Mouse (Mus musculus) liver, postnatal 0 days (tissue): ENCODE measurements around the gene Aspdh. TPM values are rescaled to one million over a fixed set of nuclear protein-coding genes. Genes with fewer than 3 reads are reported as not detected.

Experiments used
- ATAC-seq: fragments of 200-750 bp; cut with Nextera tagmentation; 2 replicates; pipeline ENCODE4 v1.8.0; 2017; ENCODE audit warnings: mild to moderate bottlenecking, moderate library complexity
- DNase-seq: peaks from one replicate; pipeline ENCODE4 v3.0.0-alpha.2; 2016
- H3K27ac ChIP-seq: fragments of 300-500 bp; sonication (generic); 2 replicates; pipeline ENCODE4 v1.5.1; 2014; ENCODE audit warnings: antibody characterized with exemption, moderate library complexity, mild to moderate bottlenecking, low read depth
- H3K27me3 ChIP-seq: fragments of 300-500 bp; sonication (generic); 2 replicates; pipeline ENCODE4 v1.6.1; 2014; ENCODE audit warnings: low read length, control low read depth, mixed read lengths; ENCODE audit not compliant: insufficient read depth
- H3K36me3 ChIP-seq: fragments of 300-500 bp; sonication (generic); replicated peaks from 2 replicates; pipeline ENCODE4 v1.6.1; 2014; ENCODE audit warnings: mild to moderate bottlenecking, control low read depth, low read length, moderate library complexity, mixed read lengths; ENCODE audit not compliant: insufficient read depth
- H3K4me1 ChIP-seq: fragments of 300-500 bp; sonication (generic); 2 replicates; pipeline ENCODE4 v1.6.1; 2014; ENCODE audit warnings: antibody characterized with exemption, mild to moderate bottlenecking, control low read depth; ENCODE audit not compliant: insufficient read depth
- H3K4me2 ChIP-seq: fragments of 300-500 bp; sonication (generic); 2 replicates; pipeline ENCODE4 v1.6.1; 2014; ENCODE audit warnings: low read depth, mild to moderate bottlenecking, low read length, moderate library complexity, mixed read lengths
- H3K4me3 ChIP-seq: fragments of 300-500 bp; sonication (generic); 2 replicates; pipeline ENCODE4 v1.5.1; 2014; ENCODE audit warnings: low read depth, low read length
- H3K9ac ChIP-seq: fragments of 300-500 bp; sonication (generic); replicated peaks from 2 replicates; pipeline ENCODE4 v1.6.1; 2014; ENCODE audit warnings: mild to moderate bottlenecking, moderate library complexity
- H3K9me3 ChIP-seq: fragments of 300-500 bp; sonication (generic); 2 replicates; pipeline ENCODE4 v1.6.1; 2016; ENCODE audit warnings: mild to moderate bottlenecking, control low read depth, low read length, mixed read lengths
- CTCF ChIP-seq: sonication (generic); IDR thresholded peaks from 2 replicates; pipeline ENCODE4 v1.5.1; 2016; ENCODE audit warnings: antibody characterized with exemption, low read depth
- EP300 ChIP-seq: IDR thresholded peaks from 2 replicates; pipeline ENCODE4 v1.6.1; 2016; ENCODE audit warnings: antibody characterized with exemption, low read depth, mild to moderate bottlenecking
- WGBS: fragments of 180-500 bp; shearing (Covaris S2); extraction: QIAGEN DNeasy Blood & Tissue Kit; methylation state at CpG from one replicate; pipeline ENCODE4 v1.1.7; 2014; ENCODE audit not compliant: insufficient replicate concordance; 5-methylcytosine and 5-hydroxymethylcytosine counted together
- polyA plus RNA-seq: library from polyadenylated mRNA; unstranded; fragments of >200 nt; fragmentation: Nextera tagmentation; extraction: Ambion mirVana; gene quantifications from 2 replicates; pipeline ENCODE4 v1.2.1, GENCODE M21; 2015

Aspdh gene
- polyA plus RNA-seq, 1 experiment from 2014 or later, result 44.3 TPM

DNA sequence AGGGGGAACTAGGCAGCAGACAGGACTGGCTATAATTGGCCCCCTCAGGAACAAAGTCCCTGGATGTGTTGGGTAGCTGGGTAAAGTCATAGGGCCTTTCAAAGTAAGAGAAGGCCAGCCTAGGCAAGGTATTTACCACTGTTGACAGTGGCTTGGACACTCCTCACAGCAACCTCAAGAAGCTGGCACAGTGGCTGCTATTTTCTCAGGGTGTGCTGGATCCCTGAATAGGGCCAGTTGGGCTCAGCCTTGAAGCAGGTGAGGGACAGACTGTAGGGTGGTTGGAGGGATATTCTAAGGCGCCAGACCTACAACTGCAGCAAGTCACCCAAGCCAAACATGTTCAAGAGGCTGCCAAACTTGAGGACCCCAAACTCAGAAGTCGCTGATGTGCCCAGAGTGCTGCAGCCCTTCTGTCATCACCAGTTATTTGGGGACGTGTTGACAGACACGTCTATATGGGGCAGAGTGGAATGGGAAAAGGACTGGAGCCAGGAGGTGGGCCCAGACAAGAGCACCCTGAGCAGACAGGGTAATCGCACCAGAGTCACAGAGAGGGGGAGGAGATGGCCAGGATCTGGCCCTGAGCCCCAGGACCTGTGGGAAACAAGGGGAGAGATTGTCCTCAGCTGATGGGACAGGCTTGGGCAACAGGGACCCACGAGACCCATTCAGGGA, 6.8 kb downstream of the Aspdh start:
- no peak overlapping the region for H3K4me3 ChIP-seq
- TF ChIP-seq EP300 (no peak), CTCF (no peak)
- DNase-seq (peak; percentile 16), ATAC-seq (no peak)
- no peak overlapping the region for H3K9ac ChIP-seq
- H3K27ac ChIP-seq, result no peak overlapping the region
- H3K4me1 ChIP-seq, result peaks cover 35% of the 10 kb centered on the region
- peaks cover 25% of the 10 kb centered on the region for H3K27me3 ChIP-seq
- no peak overlapping the region for H3K4me2 ChIP-seq
- 54% methylated on average over 6 of the region's 6 CpGs for WGBS
- peaks cover 5% of the 10 kb centered on the region for H3K36me3 ChIP-seq
- H3K9me3 ChIP-seq, result no peaks in the 10 kb centered on the region

- H3K4me3 ChIP-seq, result no peak overlapping the region
- H3K36me3 ChIP-seq, result peaks cover 5% of the 10 kb centered on the region
- H3K4me2 ChIP-seq, result no peak overlapping the region
- peaks cover 32% of the 10 kb centered on the region for H3K4me1 ChIP-seq
- no peak overlapping the region for H3K9ac ChIP-seq
- no peak for DNase-seq
- peaks cover 30% of the 10 kb centered on the region for H3K27me3 ChIP-seq
- no peak for ATAC-seq
- H3K27ac ChIP-seq, result no peak overlapping the region
- WGBS, result 54% methylated on average over 1 of the region's 1 CpGs
- H3K9me3 ChIP-seq, result no peaks in the 10 kb centered on the region
- TF ChIP-seq EP300 (no peak), CTCF (no peak)
These were observed 7.3 kb downstream of the Aspdh start for GRCm38 (mm10) chr7:44472558-44472885.

GRCm38 (mm10) chr7:44472961-44473646, 7.9 kb downstream of the Aspdh start:
- Histone ChIP-seq H3K9ac (no peak overlapping the region; the same call in 1 of the 2 replicates), H3K27ac (0 out of 2 replicates have a peak overlapping the region, but pooled peaks have one; percentile 5)

GRCm38 (mm10) chr7:44474419-44474818, 9.2 kb downstream of the Aspdh start:
- Histone ChIP-seq H3K4me3 (no peak overlapping the region), H3K9ac (no peak overlapping the region), H3K9me3 (no peaks in the 10 kb centered on the region), H3K27ac (no peak overlapping the region), H3K36me3 (peaks cover 5% of the 10 kb centered on the region), H3K27me3 (peaks cover 42% of the 10 kb centered on the region), H3K4me1 (peaks cover 24% of the 10 kb centered on the region), H3K4me2 (no peak overlapping the region)
- WGBS, result 42% methylated on average over 4 of the region's 4 CpGs
- peak; percentile 22 for DNase-seq
- ATAC-seq, result no peak
- no peak for TF ChIP-seq CTCF
- TF ChIP-seq EP300, result no peak

More at GRCm38 (mm10) chr7:44472961-44473646, 7.9 kb downstream of the Aspdh start:
- H3K4me3 ChIP-seq, result no peak overlapping the region
- DNase-seq (peak; percentile 19), ATAC-seq (peak; percentile 55)
- H3K27me3 ChIP-seq, result peaks cover 36% of the 10 kb centered on the region
- no peaks in the 10 kb centered on the region for H3K9me3 ChIP-seq
- peaks cover 32% of the 10 kb centered on the region for H3K4me1 ChIP-seq
- 38% methylated on average over 9 of the region's 9 CpGs for WGBS
- H3K36me3 ChIP-seq, result peaks cover 5% of the 10 kb centered on the region
- no peak for TF ChIP-seq CTCF
- TF ChIP-seq EP300, result no peak
- no peak overlapping the region for H3K4me2 ChIP-seq

DNA sequence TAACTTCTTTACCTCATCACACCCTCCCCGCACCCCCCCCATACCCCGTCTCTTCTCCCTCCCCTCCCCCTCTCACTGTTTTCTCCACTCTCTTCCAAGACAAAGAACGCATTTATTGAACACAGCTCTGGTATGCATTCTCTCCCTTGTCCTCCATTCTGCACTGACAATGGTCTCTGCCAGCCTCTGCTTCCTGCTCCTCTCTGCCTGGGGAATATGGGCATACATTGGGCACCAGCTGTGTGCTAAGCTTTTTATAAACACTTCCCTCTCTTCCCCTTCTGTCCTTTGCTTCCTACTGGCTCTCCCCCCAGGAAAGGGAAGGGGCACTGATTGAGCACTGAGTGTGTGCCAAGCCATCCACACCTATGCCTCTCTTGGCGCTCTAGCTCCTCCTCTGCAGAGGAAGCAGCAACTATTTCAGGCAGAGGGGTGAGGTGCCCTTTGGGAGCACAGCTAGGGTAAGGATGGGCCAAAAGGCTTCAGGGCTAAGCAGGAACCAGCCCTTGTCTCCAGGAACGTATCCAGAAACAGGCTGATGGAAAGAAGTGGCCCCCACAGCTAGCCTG, 9.9 kb downstream of the Aspdh start:
- H3K27me3 ChIP-seq, result peaks cover 42% of the 10 kb centered on the region
- ATAC-seq, result no peak
- no peaks in the 10 kb centered on the region for H3K9me3 ChIP-seq
- H3K4me2 ChIP-seq, result no peak overlapping the region
- H3K36me3 ChIP-seq, result peaks cover 5% of the 10 kb centered on the region
- H3K4me3 ChIP-seq, result no peak overlapping the region
- TF ChIP-seq CTCF (no peak), EP300 (no peak)
- H3K9ac ChIP-seq, result no peak overlapping the region
- H3K4me1 ChIP-seq, result peaks cover 21% of the 10 kb centered on the region
- no peak for DNase-seq
- WGBS, result 31% methylated on average over 5 of the region's 5 CpGs
- no peak overlapping the region for H3K27ac ChIP-seq

DNA sequence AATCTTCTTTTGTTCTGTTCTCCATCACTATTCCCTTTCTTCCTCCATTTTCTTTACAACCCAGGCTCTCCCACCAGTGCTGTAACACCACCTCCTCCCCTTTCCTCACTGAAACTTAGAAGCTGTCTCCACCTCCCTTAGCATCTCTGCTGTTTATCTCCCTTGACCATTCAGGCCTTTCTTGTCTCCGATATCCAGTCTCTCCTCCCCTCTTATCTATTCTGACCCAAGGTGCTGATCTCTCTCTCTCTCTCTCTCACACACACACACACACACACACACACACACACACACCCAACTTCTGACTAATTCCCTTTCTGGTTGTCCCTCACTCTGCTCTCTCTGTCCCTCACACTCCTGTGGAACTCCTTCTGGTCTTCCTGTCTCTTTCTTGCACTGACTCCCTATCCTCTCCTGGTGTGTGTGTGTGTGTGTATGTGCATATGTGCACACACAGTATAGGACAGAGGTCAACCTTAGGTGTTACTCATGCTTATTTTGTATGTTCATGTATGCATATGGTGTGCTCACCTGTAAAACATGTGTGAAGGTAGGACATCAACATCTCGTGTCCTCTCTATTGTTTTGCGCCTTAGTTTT, 17.7 kb downstream of the Aspdh start:
- Histone ChIP-seq H3K4me3 (no peak overlapping the region), H3K9ac (peak overlapping the region; percentile 37; the same call in 1 of the 2 replicates), H3K36me3 (no peaks in the 10 kb centered on the region), H3K27ac (peak overlapping the region; percentile 55; the same call in 1 of the 2 replicates), H3K9me3 (no peaks in the 10 kb centered on the region), H3K27me3 (peaks cover 15% of the 10 kb centered on the region; the same call in 1 of the 2 replicates), H3K4me1 (peaks cover 6% of the 10 kb centered on the region), H3K4me2 (peak overlapping the region; percentile 59)
- ATAC-seq, result peak; percentile 91
- peak; percentile 96 for TF ChIP-seq EP300
- no peak for TF ChIP-seq CTCF
- 49% methylated on average over 3 of the region's 3 CpGs for WGBS
- DNase-seq, result no peak
